Mouse (Mus musculus) R1 (cell line): Measurements from ENCODE around the gene Clec11a.
A peak's percentile ranks its signal among the peaks of the same experiment; 100 is the strongest.

Experiments used
- DNase-seq: peaks from one replicate; pipeline ENCODE4 v3.0.0-alpha.2; 2018; ENCODE audit warnings: low read depth, low spot score

Clec11a gene

DNA sequence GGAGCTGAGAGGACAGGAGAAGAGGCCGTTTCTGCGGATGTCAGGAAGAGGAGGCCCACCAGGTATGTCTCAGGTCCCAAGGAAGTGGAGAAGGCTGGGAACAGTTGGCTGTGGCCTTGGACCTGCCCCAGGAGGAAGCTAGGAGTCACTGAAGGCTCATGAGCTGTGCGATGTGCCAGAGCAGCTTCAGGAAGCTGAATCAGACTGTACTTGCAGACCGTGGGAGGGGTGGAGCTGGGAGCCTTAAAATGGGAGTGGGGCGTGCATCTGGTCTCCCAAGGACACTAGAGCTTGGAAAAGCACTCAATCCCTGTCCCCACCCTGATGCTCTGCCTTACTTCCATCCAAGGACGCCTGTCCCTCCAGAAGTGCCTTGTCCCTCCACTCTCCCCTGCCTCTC, 19.9 kb upstream of the Clec11a start:
- DNase-seq, result no peak

DNA sequence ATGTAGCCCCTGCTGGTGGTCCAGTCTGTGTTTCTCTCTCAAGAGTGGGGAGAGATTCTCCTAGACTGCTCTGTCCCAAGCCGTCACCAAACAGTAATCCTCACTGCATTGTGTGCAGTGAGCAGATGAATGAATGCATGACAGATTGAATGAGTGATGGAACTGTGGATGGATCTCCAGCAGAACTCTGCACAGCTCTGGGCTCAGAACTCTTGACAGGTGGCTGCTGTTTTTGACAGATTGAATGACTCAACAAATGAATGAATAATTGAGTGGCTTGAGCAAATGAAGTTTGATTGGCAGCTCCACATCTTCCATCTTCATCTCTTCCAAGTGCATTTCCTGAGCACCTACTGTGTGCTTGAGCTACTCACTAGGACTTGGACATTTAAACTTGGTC, 15.6 kb upstream of the Clec11a start:
- DNase-seq, result no peak

DNA sequence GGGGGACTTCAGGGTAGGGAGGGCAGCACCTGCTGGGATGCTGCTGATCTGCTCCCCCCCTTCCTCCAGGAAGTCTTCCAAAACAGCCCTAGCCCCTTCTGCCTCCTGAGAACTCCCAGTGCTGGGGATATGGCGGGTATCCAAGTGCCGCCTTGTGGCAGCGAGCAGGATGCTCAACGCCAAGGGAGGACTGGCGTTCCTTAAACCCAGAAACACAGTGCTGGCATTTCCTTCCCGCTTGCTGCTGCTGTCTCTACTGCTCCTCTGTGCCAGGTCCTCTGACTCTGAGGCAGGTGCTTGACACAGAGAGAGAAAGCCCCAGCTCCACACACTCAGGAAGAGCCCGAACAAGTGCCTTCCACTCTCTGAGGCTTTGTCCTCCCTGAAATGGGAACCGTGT, 14.2 kb upstream of the Clec11a start:
- DNase-seq, result no peak

DNA sequence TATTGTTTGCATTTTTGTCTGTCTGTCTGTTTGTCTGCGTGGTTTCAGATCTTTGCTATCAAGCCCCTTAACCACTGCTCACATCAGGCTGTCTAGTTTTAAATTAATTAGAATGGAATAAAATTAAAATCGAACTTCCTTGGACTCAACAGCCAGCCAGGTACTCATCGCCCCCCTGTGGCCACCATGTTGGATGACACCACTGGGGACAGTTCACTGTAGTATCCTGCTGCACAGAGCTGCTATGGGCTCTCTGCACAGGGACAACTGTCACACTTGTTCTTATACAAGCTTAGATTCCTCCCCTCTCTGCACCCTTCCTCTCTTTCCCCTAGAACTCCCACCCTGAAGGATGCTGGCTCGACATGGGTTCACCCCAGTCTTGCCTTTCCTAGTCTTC, 11.2 kb upstream of the Clec11a start:
- DNase-seq, result peak; percentile 59

DNA sequence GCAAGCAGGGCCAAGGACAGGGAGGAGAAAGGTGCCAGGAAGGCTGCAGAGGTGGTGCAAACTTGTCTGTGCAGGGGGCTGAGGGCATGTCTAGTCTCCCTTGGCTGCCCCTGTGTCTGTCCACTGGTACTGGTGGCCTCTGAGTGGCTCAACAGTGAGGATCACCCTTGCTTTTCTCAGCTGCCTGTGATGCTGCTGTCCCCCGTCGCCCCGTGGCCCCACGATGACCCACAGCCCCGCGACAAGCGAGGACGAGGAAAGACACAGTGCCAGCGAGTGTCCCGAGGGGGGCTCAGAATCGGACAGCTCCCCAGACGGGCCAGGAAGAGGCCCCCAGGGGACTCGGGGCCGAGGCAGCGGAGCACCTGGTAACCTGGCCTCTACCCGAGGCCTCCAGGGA, 5.8 kb upstream of the Clec11a start:
- no peak for DNase-seq

DNA sequence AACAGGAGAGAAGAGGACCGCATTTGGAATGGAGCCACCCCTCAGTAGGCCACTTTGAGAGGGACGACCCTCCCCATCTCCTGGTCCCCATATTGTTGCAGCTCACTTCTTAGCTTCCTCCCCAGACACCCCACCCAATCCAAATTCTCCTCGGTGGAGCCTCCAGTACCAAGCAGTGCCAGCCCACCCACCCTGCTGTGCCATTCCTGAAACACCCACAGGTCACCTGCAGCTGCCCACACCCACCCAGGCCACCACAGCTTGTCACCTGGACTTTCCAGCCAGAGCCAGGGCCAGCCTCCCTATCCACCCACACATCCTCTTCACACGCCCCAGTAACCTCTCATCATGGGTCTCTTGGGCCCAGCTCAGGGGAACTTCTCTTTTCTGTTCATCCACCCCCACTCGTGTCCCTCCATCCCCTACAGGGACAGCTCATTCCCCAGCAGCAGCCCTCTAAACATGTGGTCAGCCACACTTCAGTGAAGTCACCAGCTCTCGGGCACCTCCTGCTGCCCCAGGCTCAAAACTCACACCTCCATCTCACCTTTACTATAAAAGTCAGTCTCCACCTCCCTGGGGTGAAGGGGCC, 5.1 kb upstream of the Clec11a start:
- no peak for DNase-seq

DNA sequence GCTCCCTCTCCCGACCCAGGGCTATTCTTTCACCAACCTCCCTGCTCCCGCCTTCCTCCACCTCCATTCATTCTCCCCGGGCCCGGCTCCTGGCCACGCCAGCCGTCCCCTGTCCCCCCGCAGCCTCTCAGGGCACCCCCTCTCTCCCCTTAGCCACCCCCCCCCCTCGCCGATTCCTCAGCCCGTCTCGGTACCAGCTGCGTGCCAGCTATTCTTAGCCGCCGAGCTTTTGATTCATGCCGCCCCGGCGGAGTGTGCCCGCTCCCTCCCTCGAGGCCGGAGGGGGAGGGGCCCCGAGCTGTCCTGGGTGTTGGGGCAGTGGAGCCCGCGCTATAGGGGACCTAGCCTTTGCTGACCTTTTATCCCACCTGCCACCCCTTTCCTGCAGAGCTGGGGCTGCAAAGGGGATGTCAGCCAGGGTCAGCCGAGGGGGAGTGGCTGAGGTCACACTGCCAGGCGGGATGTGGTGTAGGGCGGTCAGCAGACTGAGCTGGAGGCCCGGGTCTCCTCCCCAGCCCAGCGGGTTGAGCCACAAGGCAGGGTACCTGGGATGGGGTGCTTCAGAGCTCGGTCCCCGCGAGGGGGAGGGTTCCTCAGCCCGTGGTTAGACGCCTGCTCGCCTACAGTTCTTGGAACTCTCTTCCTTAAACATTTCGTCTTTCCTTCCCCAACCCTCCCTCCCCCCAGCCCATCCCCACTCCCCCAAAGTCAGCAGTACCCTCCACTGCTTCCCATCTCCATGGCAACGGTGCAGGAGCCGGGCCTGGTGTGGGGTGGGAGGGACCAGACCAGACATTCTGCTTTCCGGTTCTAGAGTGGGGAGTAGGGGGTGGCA, 4.4 kb upstream of the Clec11a start:
- peak; percentile 83 for DNase-seq

DNA sequence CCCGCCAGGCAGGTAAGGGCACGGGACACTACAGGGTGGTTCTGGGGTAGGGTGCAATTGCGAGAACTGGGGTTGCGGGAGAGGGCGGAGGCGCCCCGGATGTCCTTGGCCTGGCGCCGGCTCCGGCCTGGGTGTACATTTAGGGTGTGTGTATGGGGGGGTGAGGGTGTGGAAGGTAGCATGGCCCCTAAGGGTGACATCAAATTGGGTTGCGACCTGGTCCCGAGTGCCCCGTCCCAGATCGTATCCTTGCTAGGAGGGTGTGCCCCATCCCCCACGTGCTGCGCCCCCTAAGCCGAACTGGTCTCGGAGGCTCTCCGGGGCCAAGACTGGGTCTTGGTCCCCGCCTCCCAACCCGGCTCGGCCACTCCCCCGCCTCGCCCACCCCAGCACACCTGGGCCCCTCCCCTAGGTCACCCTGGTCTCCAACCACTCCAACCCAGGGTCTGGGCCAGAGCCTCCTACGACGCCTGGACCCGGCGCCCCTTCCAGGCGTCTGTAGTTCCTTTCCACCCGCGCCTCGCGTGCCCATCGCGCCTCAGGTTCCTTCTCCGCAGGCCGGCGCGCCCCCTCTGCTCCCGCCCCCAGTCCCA, 3.7 kb upstream of the Clec11a start:
- DNase-seq, result peak; percentile 58

DNA sequence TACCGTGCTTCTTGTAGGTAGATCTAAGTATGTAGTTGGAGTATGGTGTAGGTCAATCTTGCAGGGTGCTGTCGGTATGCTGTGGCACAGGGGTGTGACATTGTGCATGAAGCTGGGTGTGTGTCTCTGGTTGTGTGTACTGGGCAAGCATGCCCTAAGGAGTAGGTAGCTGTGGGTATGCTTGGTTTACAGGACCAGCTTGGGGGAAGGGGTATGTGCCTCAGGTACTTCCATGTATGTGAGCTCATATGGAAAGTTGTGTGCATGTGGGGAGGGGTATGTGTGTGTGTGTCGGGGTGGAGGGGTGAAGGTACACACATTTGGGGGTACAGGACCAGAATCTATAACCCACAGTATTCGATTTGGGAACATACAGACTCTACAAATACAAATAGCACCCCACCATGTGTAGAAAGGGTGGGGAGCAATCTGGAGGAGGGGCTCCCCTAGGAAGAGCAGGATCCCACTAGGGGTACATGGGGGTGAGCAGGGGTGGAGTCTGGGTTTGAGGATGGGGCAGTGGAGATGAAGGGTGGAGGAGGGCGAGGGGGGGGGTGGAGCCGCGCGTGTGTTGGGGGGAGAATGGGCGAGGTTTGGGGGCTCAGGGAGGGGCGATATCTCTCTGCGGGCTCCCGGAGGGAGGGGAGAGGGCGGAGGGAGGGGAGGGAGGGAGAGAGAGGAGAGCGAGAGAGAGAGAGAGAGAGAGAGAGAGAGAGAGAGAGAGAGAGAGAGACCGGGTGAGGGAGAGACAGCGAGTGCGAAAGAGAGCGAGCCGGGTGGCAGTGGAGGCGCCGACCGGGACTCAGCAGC, 3.0 kb upstream of the Clec11a start, which contains the start of gene Shank1:
Gene Shank1, plus strand, starts transcription at position 779 of the 810 bp plus-strand sequence.
- DNase-seq, result no peak

DNA sequence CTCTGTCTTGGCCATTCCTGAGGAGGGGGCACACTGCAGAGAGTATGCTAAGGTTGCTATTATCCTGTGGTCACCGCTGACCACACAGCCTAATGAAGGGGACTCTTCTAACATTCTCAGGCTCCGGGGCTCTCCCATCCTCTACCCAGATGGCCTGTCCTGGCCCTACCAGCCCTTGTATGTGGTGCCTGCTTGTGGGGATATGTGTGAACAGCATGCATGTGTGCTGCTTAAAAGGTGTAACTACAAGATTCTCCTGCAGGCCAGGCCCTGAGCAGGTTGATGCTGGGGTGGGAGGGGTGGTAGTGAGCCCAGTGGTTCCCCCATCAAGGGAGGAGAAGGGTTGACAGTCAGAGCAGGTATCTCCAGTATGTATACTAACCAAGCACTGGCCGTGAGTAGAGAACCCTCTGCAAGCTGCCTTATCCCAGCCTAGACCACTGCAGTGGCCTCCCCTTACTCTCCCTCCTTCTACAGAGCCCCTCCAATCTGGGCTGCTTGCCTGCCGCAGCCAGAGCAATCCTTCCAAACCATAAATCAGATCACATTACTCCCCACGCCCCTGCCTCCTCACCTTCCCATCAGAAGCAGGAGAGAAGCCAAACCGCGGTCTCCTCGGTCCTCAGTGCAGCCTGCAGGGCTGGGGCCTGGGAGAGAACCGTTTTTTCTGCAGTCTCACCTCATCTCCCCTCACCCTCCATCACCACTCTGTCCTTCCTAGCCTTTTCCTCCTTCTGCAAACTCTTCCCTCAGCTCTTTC, 739 bp upstream of the Clec11a start:
- DNase-seq, result no peak

DNA sequence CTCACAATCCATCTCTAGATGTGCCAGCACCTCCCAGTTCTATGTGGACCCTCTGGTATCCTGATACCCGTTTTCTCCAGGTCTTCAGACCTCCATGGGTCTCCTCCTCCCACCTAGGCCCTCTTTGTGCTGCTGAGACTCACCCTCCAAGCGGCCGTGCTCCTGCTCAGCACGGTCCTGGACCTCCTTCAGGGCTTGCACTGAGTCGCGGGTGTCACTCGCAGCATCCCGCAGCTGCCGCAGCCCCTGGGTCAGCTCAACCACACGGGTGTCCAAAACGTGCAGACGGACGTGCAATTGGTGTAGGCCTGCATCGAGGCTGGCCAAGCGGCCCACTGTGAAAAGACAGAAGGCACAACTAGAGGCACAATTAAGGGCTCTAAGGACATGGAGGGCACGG, 1.0 kb downstream of the Clec11a start:
- DNase-seq, result no peak

DNA sequence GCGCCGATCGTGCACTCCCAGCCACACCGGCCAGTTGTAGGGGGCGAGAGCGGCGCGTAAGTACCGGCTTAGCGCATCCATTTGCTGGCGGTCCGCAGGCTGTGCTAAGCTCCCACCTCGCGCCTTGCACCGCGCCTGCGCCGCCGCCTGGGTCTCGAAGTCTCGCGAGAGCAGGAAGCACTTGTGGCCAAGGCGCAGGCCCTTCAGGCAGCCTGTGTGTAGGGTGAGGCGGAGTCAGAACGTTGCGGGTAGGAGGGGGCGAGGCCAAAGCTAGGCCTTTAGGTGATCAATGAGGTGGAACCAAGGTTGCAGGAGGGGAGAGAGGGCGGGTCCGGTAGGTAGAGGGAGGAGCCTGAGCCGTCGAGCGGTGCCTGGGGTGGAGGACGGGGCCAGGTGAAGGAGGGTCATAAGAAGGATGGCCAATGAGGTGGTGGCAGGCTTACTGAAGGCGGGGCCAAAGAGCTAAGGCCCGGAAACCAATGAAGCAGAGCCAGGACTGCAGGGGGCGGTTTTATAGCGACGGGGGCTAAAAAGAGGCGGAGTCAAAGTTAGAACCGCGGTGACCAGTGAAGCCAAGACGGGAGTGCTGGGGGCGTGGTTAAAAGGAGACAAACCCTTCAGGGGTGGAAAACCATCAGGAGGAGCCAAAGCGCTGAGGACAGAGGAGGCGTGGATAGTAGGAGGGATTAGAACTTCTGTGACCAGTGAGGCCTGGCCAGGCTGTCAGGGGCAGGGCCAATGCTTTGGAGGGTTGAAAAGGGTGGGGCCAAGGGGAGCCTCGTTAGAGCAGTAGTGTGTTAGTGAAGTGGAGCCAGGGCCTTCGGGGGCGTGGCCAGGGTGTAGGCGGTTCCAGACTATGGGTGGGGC, 1.7 kb downstream of the Clec11a start:
- peak; percentile 100 for DNase-seq

DNA sequence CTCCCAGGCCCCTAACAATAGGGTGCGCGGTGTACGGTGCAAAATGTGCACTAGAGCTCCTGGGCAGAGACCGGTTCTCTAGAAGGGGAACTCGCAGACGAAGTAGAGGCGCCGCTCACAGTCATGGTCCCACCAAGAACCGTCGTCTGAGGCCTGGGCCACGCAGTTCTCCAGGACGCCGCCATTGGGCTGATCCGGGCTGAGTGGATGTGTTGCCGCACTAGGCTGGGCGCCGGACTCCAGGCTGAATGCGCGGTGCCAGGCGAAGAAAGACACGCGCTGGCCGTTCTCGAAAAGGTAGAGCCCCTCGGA, 2.3 kb downstream of the Clec11a start:
- DNase-seq, result no peak

DNA sequence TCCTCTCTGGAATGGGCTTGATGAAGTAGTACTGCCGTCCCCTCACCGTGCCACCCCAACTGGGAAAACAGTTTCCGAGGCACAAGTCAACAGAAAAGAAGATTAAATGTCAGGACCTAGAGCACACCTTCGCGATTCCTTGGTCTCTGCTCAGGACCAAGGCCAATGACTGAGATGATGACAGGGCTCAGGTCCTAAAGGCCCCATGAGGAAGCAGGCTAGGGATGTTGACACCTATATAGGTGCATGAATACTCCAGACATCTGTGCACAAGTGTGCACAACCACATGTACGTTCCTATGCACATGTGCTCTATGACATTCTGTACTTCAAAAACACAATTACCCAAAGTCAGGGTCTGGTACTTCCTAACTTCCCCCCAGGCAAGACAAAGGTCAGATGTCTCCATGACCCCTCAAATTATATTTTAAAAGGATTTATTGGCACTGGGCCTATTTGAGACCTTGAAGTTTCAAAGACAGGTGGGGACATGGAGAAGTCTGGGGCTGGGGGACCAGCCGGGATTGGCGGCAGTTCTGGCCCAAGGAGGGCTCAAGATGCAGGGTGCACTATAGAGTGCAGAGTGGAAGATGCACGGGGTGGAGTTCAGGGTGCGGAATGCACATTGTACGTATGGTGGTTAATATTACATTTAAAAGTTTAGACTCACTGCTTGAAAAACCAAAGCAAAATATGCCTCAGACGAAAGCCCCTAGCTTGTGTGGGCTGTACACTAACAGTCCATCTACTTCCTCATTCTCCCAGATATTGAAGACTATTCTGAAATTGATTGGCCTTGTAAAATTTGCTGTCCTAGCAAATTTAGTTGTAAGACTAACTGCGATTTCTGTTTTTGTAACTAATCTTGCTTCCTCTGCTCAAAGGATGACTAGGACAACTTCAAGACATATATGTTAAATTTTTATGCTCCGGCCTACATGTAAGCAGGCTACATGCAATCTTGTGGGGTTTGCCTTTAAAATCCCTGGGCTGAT, 3.1 kb downstream of the Clec11a start:
- DNase-seq, result no peak

DNA sequence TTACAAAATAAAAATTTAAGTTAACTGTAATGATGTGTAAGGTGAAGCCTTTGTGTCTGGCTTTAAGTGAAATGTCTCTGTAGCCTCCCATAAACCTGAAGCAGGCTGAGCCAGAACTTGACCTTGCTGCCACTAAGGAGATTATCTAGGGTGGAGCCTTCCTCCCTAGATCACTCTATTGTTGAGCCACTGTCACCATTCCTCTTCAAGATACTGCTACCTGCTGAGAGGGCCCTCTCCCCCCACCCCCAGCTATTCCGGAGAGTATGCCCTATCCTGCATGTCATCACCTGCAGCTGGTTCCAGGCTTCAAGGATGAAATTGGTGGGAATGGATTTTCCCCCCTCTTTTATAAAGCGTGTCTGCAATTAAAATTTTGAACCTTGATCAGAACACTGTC, 9.2 kb downstream of the Clec11a start:
- peak; percentile 73 for DNase-seq

DNA sequence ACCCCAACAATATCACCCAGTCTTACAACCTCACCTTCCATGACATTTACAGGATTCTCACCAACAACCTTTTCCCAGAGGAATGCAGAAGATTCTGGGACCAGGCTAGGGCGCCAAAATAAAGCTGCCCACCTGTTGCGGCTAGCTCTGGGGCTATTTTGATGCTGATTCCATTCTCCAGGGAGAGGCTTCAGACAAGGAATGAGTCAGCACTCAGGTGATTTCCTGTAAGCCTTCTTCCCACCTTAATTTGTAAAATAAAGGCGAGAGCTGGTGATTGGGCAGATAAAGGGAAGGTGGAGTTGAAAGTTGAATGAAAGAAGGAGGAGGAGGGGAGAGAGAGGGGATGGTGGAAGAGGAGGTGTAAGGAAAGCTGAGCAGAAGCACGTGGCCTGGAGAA, 15.3 kb downstream of the Clec11a start:
- peak; percentile 92 for DNase-seq

DNA sequence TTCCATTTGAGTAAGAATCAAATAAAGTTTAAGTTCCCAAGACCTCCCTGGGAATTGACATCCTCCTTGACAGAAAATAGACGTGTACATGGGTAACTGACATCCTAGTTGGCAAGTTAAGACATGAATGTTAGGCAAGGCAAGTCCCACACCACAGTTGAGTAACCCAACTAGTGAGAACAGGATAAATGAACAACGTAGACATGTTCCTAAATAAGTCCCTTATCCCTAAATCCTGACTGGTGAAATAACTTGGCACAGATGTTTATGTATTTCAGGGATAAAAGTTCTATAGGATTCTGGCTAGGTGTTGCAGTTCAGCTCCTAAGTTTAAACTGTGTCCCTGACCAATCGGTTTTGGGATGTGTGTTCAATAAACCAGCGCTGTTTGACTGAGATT, 15.7 kb downstream of the Clec11a start:
- DNase-seq, result no peak

DNA sequence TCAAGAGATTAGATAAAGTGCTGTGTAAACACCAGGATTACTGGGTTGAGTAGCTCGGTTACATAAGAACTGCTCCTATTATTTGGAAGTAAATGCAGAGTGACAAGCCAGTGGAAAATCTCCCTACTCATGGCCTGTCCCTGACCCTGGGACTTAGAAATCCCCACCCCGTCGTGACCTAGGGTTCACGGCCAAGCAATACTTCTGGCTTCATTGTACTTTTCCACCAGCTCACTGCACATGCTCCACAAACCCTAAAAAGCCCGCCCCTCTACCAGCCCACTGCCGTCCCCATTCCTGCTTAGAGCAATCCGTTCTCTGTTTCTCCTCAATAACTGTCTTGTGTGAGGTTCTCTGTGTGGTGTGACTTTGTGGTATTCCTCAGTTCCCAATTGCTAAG, 18.9 kb downstream of the Clec11a start:
- DNase-seq, result peak; percentile 74

DNA sequence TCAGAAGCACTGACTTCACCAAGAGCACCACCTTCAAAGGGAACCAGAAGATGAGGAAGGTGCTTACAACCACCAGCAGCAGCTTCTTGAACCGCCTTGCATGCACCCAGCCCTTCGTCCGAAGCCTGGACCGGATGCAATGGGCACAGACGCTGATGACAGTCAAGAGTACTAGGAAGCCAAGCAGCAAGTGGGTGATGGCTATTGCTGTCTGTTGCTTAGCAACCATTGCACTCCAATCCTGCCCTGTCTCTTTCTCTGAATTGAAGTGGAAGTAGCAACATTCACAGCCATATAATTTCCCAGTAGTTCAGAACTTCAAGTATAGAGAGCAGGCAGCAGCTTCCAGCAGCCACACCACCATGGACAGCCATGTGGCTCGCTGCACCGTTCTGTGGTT, 25.1 kb downstream of the Clec11a start:
- no peak for DNase-seq
